Mouse (Mus musculus) thymus, adult 2 months (tissue): ENCODE data around the gene Fasl.

Source experiments
- CTCF ChIP-seq: fragments of 200-500 bp; IDR thresholded peaks from 2 replicates; pipeline ENCODE4 v1.5.1; 2012; ENCODE audit warnings: mild to moderate bottlenecking, control low read depth, low read length, moderate library complexity, borderline replicate concordance; ENCODE audit not compliant: control insufficient read depth, poor library complexity, insufficient read depth; ENCODE audit errors: extremely low read depth
- POLR2A ChIP-seq: fragments of 200-500 bp; IDR thresholded peaks from 2 replicates; pipeline ENCODE4 v1.6.1; 2012; ENCODE audit warnings: mild to moderate bottlenecking, low read length, control low read depth, moderate library complexity; ENCODE audit not compliant: control insufficient read depth, poor library complexity, insufficient read depth; ENCODE audit errors: extremely low read depth

DNA sequence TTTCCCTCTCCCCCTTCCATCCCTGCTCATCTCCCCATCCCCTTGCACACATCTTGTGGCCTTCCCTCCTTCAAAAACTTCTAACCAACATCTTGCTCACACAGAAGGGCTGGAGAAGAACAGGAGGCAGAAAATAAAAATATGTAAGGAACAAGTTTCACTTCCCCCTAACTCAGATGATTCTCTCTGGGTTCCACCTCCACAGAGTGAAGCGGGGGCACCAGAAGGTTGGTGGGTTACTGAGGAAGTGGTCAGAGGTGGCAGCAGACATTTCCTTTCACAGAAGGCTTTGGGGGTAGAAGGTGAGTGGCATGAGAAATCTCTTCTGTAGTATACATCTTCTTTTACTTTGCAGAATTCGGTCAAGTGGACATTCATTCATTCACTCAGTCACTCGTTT lies 10.6 kb upstream of the Fasl start:
- TF ChIP-seq CTCF (no peak), POLR2A (no peak)
